Mouse (Mus musculus) ovary, postnatal 36 days (tissue): ENCODE measurements around the gene Ror1.

Experiments
- DNase-seq: peaks from one replicate; pipeline ENCODE4 v3.0.0; 2022; ENCODE audit warnings: low spot score, mixed read lengths

Ror1 gene

DNA sequence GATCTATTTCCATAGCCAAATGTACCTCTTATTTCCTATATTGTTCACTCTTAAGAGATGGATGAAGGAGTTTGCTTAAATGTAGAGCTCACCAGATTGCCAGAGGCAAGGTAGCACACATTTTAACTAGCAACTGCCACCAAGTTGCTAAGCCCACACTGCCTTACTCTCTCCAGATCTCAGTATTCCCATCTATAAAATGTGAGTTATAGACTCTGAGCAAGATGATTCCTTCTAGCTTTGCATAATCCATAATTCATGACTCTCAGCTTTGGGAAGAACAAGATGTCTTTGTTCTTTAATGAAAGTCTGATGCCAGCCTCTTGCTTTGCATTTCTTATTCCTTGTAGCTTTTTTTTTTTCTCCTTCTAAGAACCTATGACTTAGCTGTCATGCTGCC, 64.6 kb downstream of the Ror1 start:
- DNase-seq: no peak

- no peak for DNase-seq
These were observed 70.2 kb downstream of the Ror1 start for GRCm38 (mm10) chr4:100165790-100166189.

- DNase-seq: no peak
These were observed 71.3 kb downstream of the Ror1 start for GRCm38 (mm10) chr4:100166871-100167270.

- DNase-seq: no peak
These were observed 74.1 kb downstream of the Ror1 start for GRCm38 (mm10) chr4:100169683-100170082.

DNA sequence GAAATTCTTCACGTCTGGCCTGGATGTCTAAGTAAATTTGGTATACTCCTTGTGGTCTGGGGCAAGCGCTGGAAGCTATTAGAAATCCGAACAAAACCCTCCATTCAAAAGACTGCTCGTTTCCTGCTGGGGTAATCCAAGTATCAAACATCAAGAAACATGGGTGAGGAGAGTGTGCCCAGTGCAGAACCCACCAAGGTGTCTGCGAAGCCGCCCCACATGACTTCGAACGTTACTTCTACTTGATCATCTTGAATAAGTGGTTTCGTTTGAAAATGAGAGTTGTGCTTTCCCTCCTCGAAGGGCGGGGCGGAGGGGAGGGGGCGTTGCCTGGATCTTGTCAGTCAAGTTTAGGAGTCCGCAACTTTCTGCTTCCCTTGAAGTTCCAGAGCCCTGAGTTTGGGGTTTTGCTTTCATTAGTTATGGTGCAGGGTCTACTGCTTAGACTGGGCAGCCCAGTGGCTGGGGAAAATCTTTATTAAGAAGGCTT, 74.6 kb downstream of the Ror1 start:
- DNase-seq: peak; percentile 13

GRCm38 (mm10) chr4:100170743-100171142, 75.2 kb downstream of the Ror1 start:
- no peak for DNase-seq

- DNase-seq: no peak
These were observed 75.9 kb downstream of the Ror1 start for GRCm38 (mm10) chr4:100171483-100171898.

GRCm38 (mm10) chr4:100175594-100175993, 80.0 kb downstream of the Ror1 start:
- DNase-seq: no peak

- DNase-seq: peak; percentile 13
These were observed 82.7 kb downstream of the Ror1 start for GRCm38 (mm10) chr4:100178316-100178715.

DNA sequence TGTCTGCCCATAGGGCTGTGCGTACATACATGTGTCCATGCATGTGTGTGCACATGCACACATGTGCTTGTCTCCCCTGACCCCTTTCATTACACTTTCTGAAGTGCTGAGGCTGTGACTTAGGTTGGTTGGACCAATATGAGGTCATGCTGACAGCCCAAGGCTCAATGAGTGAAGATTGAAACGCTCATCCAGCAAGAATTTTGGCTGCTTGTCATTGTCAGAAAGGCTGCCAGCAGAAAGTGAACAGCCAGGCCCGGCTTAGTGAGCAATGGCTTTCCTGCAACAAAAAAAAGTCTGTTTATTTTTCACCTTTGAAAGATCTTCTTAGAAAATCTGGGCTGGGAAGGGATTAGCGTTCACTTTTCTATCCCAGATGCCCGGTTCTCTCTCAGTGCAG, 86.1 kb downstream of the Ror1 start:
- peak; percentile 14 for DNase-seq

DNA sequence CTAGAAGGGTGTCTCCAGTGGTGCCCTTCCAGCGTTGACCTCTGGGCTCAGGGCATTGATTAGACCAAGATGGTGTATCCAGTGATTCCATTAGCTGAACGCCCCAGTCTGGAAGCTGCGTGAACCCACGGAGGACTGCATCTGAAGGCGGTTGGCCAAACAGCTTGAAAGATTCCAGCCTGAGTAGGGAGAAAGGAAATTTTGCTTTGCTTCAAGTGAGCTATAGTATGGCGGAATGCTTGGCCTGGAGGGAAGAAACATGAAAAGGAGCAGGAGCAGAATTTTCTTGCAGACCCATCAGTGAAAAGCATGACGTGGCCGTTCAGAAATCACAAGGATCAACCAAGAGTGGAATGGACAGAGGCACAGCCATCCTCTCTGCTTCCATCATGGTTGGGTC, 91.2 kb downstream of the Ror1 start:
- DNase-seq: no peak

- DNase-seq: peak; percentile 12
These were observed 92.1 kb downstream of the Ror1 start for GRCm38 (mm10) chr4:100187563-100188200.

GRCm38 (mm10) chr4:100188201-100188699, 92.7 kb downstream of the Ror1 start:
- DNase-seq: peak; percentile 10

DNA sequence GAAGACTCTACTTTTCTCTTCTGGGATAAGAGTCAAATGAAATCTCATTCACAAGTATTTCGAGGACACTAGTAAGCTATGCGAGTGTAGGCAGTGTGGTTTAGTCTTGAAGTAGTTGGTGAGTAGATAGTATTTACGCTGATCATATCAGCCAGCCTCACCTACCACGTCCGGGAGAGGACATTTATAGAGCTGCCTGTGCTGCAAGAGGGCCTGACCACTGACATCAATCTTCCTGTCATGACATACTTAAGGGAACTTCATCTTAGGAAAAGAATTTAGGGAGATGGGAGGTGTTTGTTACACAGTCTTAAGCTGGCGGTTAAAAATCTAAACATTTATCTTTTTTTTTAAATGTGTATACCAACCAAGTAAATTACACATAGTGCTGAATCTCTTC, 95.9 kb downstream of the Ror1 start:
- no peak for DNase-seq

- DNase-seq: no peak
These were observed 98.5 kb downstream of the Ror1 start for GRCm38 (mm10) chr4:100194136-100194535.

DNA sequence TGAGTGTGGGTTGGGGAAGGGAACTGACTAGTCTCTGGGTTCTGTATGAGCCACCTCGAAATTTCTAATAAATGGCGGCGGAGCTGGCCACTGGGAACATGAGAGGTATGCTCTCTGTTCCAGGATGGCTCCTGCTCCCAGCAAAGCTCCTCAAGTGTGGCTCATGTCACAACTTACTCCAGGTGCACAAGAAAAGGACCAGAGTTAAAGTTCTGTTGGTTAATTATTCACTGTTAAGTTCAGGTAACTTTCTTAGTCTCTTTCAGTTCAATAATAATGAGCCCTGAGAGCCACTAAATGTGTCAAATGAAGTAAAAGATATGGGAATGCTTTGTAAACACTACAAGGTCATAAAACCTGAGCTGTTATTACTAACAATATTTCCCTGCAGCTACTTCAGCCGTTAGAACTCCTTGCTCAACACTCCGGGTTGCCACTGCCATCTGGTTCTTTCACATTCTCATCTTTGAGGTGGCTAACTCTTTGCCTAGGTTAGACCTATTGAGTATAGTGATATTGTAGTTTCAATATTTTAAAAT, 100.7 kb downstream of the Ror1 start:
- no peak for DNase-seq

- no peak for DNase-seq
These were observed 102.7 kb downstream of the Ror1 start for GRCm38 (mm10) chr4:100198275-100198674.

DNA sequence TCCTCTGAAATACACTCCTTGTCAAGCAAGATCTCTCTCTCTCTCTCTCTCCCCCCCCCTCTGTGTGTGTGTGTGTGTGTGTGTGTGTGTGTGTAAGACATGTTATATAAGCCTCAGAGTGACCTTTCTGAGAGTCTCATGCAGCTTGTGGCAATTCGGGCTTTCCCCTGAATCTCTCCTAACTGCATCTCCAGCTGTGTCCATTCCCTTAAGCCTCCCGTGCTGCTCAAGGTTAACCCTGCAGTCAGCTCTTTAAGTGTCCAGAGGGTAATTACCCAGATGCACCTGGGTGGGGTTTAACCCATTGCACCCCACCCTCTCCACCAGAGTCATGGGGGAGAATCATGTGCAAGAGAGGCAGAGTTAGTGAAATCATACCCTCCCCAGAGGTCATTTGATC, 105.7 kb downstream of the Ror1 start:
- no peak for DNase-seq

GRCm38 (mm10) chr4:100203066-100203465, 107.5 kb downstream of the Ror1 start:
- DNase-seq: no peak

DNA sequence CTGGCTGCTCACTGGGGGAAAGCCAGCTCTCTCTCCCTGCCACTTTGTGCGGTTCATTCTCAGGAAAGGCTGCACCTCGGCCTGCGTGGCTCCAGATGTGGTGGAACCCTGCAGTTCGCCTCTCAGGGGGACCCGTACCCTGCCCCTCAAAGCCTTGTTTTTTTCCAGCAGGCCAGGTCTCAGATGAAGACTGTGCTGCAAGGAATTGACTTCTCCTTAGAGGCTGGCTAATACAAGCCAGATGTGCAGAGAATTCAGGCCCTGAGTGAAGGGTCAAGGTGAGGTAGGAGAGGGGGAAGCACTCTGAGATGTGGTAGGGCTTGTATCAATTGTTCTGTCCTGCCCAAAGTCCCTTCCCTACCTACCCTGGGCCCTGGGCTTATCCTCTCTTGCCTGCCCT, 108.1 kb downstream of the Ror1 start:
- DNase-seq: no peak

- DNase-seq: no peak
These were observed 108.8 kb downstream of the Ror1 start for GRCm38 (mm10) chr4:100204381-100204780.

- DNase-seq: no peak
These were observed 112.5 kb downstream of the Ror1 start for GRCm38 (mm10) chr4:100208081-100208480.

- DNase-seq: no peak
These were observed 113.5 kb downstream of the Ror1 start for GRCm38 (mm10) chr4:100209106-100209505.

DNA sequence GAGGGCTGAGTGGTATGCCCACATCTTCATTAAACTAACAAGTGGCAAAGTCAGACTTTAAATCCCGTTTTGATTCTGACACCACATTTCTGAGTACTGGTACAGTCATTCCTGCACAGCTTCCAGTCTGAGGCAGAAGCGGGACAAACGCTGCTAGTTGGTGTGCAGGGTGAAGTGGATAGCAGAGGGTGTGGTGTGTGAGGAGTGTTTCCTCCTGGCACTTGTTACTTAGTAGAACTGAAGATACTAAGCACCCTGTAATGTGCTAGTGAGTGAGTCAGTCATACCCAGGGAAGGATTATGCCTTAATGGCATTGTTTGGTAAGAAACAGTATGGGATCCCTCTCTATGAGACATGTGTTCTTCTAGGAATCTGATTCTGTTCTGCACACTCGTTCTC, 115.7 kb downstream of the Ror1 start:
- no peak for DNase-seq
